23 mouse cellular contexts compared by ENCODE assay signal in the genomic region with DNA sequence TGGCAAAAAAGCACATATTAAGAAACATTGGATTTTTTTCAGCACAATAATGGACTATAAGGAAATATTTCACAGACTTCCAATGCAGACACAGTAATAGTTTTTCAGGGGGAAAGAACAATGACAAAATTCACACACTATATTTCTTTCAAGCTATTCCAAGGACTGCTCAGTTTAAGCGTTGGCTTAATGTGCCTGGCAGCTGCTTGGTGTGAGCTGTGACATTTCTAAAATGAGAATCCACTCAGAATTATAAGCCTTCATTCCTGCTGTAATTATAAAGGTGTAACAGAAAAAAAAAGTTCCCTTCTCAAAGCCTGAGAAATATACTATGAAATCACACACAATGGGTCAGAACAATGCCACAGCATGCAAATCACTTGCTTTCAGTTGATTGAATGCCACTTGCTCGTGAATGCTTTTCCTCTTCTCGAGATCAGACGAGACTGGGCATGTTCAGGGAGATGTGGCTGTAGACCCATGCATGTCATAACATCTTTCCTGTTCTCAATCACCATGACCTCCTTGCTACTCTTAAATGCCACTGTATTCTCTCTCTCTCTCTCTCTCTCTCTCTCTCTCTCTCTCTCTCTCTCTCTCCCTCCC.
DNase-seq lines count a peak whose midpoint lies in the region; ATAC-seq and TF ChIP-seq lines count a peak whose summit lies in the region.
"Had no signal": no experiment of that assay in that cellular context is flagged by ENCODE, and none has a peak within 500 bp of the region (broad histone marks: within the 10 kb centered on the region; RNA-seq: fewer than 3 reads in every experiment).

No protein-coding gene starts in this region.

- 70% methylated on average over 4 of the region's 4 CpGs for WGBS in embryonic facial prominence, embryonic 11.5 days
- 66% methylated on average over 4 of the region's 4 CpGs for WGBS in embryonic facial prominence, embryonic 10.5 days
- WGBS in cerebellum, adult 2 months = 12% methylated on average over 4 of the region's 4 CpGs

- no peaks in the 10 kb centered on the region for H3K9me3 ChIP-seq in embryonic facial prominence, embryonic 11.5 days (replicated peaks; ENCODE audit: control insufficient read depth, low read length)
- no peaks in the 10 kb centered on the region for H3K9me3 ChIP-seq in embryonic facial prominence, embryonic 10.5 days
- H3K9me3 ChIP-seq: forebrain, embryonic 12.5 days; heart, embryonic 10.5 days; hindbrain, embryonic 15.5 days; kidney, embryonic 15.5 days; lung, embryonic 15.5 days; midbrain, embryonic 13.5 days; neural tube, embryonic 15.5 days had no signal

- H3K4me3 ChIP-seq in embryonic facial prominence, embryonic 11.5 days (ENCODE audit: low read depth, low read length) = no peak overlapping the region
- H3K4me3 ChIP-seq in embryonic facial prominence, embryonic 10.5 days = no peak overlapping the region
- H3K4me3 ChIP-seq in cerebellum, adult 2 months (replicated peaks; ENCODE audit: insufficient read depth, low read depth, low read length) = no peak overlapping the region
- H3K4me3 ChIP-seq: forebrain, embryonic 12.5 days; heart, embryonic 10.5 days; hindbrain, embryonic 15.5 days; kidney, embryonic 15.5 days; lung, embryonic 15.5 days; midbrain, embryonic 13.5 days; neural tube, embryonic 15.5 days had no signal

- H3K27me3 ChIP-seq in embryonic facial prominence, embryonic 11.5 days (ENCODE audit: control insufficient read depth, insufficient read depth, low read length) = no peaks in the 10 kb centered on the region
- H3K27me3 ChIP-seq in embryonic facial prominence, embryonic 10.5 days (replicated peaks; ENCODE audit: low read depth, poor library complexity, severe bottlenecking) = no peaks in the 10 kb centered on the region
- no peaks in the 10 kb centered on the region for H3K27me3 ChIP-seq in cerebellum, adult 2 months (ENCODE audit: control insufficient read depth, insufficient read depth, low read length)
- H3K27me3 ChIP-seq: forebrain, embryonic 12.5 days; hindbrain, embryonic 15.5 days; kidney, embryonic 15.5 days; lung, embryonic 15.5 days; midbrain, embryonic 13.5 days; neural tube, embryonic 15.5 days had no signal

- no peaks in the 10 kb centered on the region for H3K36me3 ChIP-seq in embryonic facial prominence, embryonic 11.5 days (replicated peaks; ENCODE audit: control insufficient read depth, insufficient read depth, low read depth, low read length)
- no peaks in the 10 kb centered on the region for H3K36me3 ChIP-seq in embryonic facial prominence, embryonic 10.5 days (replicated peaks)
- H3K36me3 ChIP-seq: forebrain, embryonic 12.5 days; heart, embryonic 10.5 days; hindbrain, embryonic 15.5 days; kidney, embryonic 15.5 days; lung, embryonic 15.5 days; midbrain, embryonic 13.5 days; neural tube, embryonic 15.5 days had no signal

- no peaks in the 10 kb centered on the region for H3K4me1 ChIP-seq in embryonic facial prominence, embryonic 11.5 days (ENCODE audit: control insufficient read depth, insufficient read depth, low read length)
- no peaks in the 10 kb centered on the region for H3K4me1 ChIP-seq in embryonic facial prominence, embryonic 10.5 days
- H3K4me1 ChIP-seq in cerebellum, adult 2 months (ENCODE audit: control insufficient read depth, insufficient read depth, low read length) = no peaks in the 10 kb centered on the region
- H3K4me1 ChIP-seq: heart, embryonic 10.5 days; hindbrain, embryonic 15.5 days; kidney, embryonic 15.5 days; lung, embryonic 15.5 days; neural tube, embryonic 15.5 days had no signal

- no peak for ATAC-seq in embryonic facial prominence, embryonic 11.5 days (replicated peaks; ENCODE audit: insufficient number of reproducible peaks, low FRiP score, low TSS enrichment, low read depth)
- ATAC-seq: CD4-positive, CD25-positive, alpha-beta regulatory T cell, adult 4 months; intestine, embryonic 16.5 days; midbrain, embryonic 13.5 days had no signal

- intact Hi-C loops in left cerebral cortex, postnatal 25 days (cut with DNase I) = no loop called here

- no peak overlapping the region for H3K27ac ChIP-seq in embryonic facial prominence, embryonic 11.5 days (replicated peaks; ENCODE audit: low read depth, low read length)
- no peak overlapping the region for H3K27ac ChIP-seq in embryonic facial prominence, embryonic 10.5 days (replicated peaks)
- H3K27ac ChIP-seq in cerebellum, adult 2 months (ENCODE audit: insufficient read depth, low read length) = no peak overlapping the region
- H3K27ac ChIP-seq: forebrain, embryonic 12.5 days; heart, embryonic 10.5 days; hindbrain, embryonic 15.5 days; kidney, embryonic 15.5 days; liver, embryonic 14.5 days; lung, embryonic 15.5 days; midbrain, embryonic 13.5 days; neural tube, embryonic 15.5 days had no signal

- H3K9ac ChIP-seq in embryonic facial prominence, embryonic 11.5 days (replicated peaks; ENCODE audit: low read length) = no peak overlapping the region
- H3K9ac ChIP-seq: forebrain, embryonic 12.5 days; hindbrain, embryonic 15.5 days; kidney, embryonic 15.5 days; liver, embryonic 14.5 days; lung, embryonic 15.5 days; midbrain, embryonic 13.5 days; neural tube, embryonic 15.5 days had no signal

- DNase-seq in embryonic facial prominence, embryonic 11.5 days (ENCODE audit: low spot score) = peak; percentile 1
- no peak for DNase-seq in embryonic facial prominence, embryonic 10.5 days (ENCODE audit: low spot score)
- DNase-seq in left cerebral cortex, postnatal 25 days (ENCODE audit: low spot score in 2 of 2) = peak; percentile 8 to 56
- DNase-seq in left cerebral cortex, adult 9 months (ENCODE audit: low spot score in 2 of 2) = no peak
- DNase-seq in ES-CJ7 (ENCODE audit: low read depth, low spot score) = peak; percentile 2
- DNase-seq in forelimb bud, embryonic 11.5 days (ENCODE audit: low read depth, low spot score) = peak; percentile 7
- no peak for DNase-seq in cerebellum, adult 2 months
- DNase-seq: adrenal gland, postnatal 36 days; cerebellum, adult 9-10 months; heart, postnatal 10 days; kidney, postnatal 4 days; lung, postnatal 4 days; right cerebral cortex, postnatal 4 days had no signal

- no peak for TF ChIP-seq CTCF in cerebellum, adult 2 months (IDR thresholded peaks at IDR 0.05; ENCODE audit: borderline replicate concordance, insufficient read depth, low read depth, low read length)

- no peak overlapping the region for H3K4me2 ChIP-seq in embryonic facial prominence, embryonic 11.5 days (ENCODE audit: low read depth, low read length)
- H3K4me2 ChIP-seq: forebrain, embryonic 12.5 days; hindbrain, embryonic 15.5 days; kidney, embryonic 15.5 days; lung, embryonic 15.5 days; midbrain, embryonic 13.5 days; neural tube, embryonic 15.5 days had no signal

- TF ChIP-seq POLR2A in cerebellum, adult 2 months (IDR thresholded peaks at IDR 0.05; ENCODE audit: borderline replicate concordance, insufficient read depth, low read length) = no peak

Comparison
In these comparisons a context has a peak if more than half of its experiments do, and no peak if none do; other contexts are left out.
1. DNase-seq: peak in embryonic facial prominence, embryonic 11.5 days (single experiment), left cerebral cortex, postnatal 25 days (2 of 2), ES-CJ7 (single experiment) and forelimb bud, embryonic 11.5 days (single experiment); none in embryonic facial prominence, embryonic 10.5 days (single experiment), left cerebral cortex, adult 9 months (0 of 2) and cerebellum, adult 2 months (0 of 2).